Mouse (Mus musculus) adrenal gland, postnatal 4 days (tissue): ENCODE measurements around the gene Vmn2r107. TPM values are rescaled to one million over a fixed set of nuclear protein-coding genes. Genes with fewer than 3 reads are reported as not detected.

ENCODE experiments used
- DNase-seq, 2 experiments: peaks; one replicate each; pipeline ENCODE4 v3.0.0; 2021 to 2022; ENCODE audit warnings: low spot score in 2 of 2, mixed read lengths in 2 of 2
- long read RNA-seq, 2 experiments: library from polyadenylated mRNA; stranded (forward); transcript quantifications; one replicate each; pipeline ENCODE4 v2.0.0; 2021
- total RNA-seq, 2 experiments: library from RNA; stranded (reverse); gene quantifications; 2 replicates each; pipeline ENCODE4 v1.2.3; 2021

Gene Vmn2r107
- not detected for total RNA-seq
- long read RNA-seq, experiment 1, result 0 reads
- long read RNA-seq, experiment 2, result 0 reads

DNA sequence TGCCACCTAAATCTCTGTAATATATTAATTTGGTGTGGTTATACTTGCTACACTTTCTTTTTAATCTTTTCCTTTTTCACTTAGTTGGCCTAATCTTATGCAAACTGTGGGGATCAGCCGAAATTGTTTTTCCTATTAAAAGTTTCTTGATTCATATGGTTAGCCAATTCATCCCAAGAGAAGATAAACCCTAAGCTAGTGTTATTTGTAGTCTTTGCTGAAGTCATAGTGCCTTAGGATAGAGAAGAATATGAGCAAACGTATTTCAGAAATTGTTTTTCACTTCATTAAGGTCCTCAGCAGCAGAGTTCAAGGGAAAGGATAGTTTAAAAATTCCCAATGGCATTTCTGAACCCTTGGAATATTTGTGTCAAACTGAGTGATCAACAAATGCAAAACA, at the start of gene Vmn2r107:
TSS of gene Vmn2r107 (plus strand) at position 301 of the 400 bp plus-strand sequence.
- no peak for DNase-seq

DNA sequence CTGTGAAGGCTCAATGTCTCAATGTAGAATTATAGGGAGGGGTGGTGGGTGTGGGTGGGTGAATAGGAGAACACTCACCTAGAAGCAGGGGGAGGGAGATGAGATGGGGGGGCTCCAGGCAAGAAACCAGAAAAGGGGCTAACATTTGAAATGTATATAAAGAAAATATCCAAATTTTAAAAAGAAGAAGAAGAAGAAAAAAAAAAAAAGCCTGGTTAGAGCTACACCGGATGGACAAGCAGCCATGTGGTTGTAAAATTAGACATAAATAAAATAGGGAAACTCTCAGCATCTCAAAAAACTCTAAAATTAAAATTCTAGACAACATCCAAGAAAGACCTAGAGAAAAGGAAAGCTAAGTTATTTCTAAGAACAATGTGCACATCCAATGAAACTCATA, 39.3 kb upstream of the Vmn2r107 start:
- no peak for DNase-seq

DNA sequence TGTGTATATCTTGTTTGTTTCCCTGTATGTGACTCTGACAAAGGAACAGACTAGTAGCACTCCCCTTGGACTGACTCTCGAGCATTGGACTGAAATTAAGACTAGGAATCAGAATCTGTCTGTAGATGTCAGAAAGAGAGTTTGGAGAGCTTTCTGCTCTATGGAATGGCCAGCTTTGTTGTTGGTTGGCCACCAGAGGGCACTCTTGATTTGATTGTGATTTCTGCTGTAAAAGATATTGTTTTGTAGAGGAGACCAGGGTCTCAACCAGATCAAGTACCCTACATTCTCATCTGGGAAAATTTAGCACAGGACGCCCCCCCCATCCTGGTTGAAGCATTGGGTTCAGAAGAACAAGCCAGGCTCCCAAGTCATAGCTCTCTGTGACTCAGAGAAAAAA, 54.1 kb downstream of the Vmn2r107 start:
- no peak for DNase-seq

DNA sequence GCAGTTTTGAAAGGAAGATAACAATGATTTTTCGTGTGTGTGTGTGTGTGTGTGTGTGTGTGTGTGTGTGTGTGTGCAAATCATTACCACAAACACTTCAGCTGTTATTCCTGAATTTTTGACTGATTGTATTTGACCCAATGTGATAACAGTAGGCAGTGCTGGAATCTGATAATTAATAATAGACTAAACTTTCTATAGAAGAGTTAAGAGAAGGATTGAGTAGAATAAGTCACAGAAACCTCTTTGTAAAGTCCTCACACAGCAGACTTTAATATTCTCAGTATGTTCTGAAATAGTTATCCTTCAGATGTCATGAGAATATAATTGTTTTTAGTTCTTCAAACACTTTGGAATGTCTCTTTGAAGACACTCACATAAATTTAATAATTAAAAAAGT, 68.8 kb downstream of the Vmn2r107 start, which contains the start of gene Vmn1r224:
TSS of gene Vmn1r224 (plus strand) at position 301 of the 400 bp plus-strand sequence.
- DNase-seq, result no peak

Other genes with a start within 250 kb of the Vmn2r107 start
- gene Fpr-rs7, start 231.0 kb upstream of the Vmn2r107 start, total RNA-seq, result not detected
- gene Fpr-rs6, start 162.1 kb upstream of the Vmn2r107 start, total RNA-seq, result not detected
- gene Vmn2r105, start 110.2 kb upstream of the Vmn2r107 start, total RNA-seq, result not detected
- not detected for gene Vmn2r106, start 59.7 kb upstream of the Vmn2r107 start, total RNA-seq
- not detected for gene Vmn1r224, start 68.9 kb downstream of the Vmn2r107 start, total RNA-seq
- not detected for gene Vmn2r108, start 136.1 kb downstream of the Vmn2r107 start, total RNA-seq
- gene Vmn1r225, start 152.9 kb downstream of the Vmn2r107 start, total RNA-seq, result not detected
- not detected for gene Vmn2r109, start 219.5 kb downstream of the Vmn2r107 start, total RNA-seq